Mouse (Mus musculus) cerebellum, adult 18-20 months (tissue): ENCODE measurements around the gene Hspb1.

Source experiments
- DNase-seq, 2 experiments: peaks; one replicate each; pipeline ENCODE4 v3.0.0; 2021

Gene Hspb1

DNA sequence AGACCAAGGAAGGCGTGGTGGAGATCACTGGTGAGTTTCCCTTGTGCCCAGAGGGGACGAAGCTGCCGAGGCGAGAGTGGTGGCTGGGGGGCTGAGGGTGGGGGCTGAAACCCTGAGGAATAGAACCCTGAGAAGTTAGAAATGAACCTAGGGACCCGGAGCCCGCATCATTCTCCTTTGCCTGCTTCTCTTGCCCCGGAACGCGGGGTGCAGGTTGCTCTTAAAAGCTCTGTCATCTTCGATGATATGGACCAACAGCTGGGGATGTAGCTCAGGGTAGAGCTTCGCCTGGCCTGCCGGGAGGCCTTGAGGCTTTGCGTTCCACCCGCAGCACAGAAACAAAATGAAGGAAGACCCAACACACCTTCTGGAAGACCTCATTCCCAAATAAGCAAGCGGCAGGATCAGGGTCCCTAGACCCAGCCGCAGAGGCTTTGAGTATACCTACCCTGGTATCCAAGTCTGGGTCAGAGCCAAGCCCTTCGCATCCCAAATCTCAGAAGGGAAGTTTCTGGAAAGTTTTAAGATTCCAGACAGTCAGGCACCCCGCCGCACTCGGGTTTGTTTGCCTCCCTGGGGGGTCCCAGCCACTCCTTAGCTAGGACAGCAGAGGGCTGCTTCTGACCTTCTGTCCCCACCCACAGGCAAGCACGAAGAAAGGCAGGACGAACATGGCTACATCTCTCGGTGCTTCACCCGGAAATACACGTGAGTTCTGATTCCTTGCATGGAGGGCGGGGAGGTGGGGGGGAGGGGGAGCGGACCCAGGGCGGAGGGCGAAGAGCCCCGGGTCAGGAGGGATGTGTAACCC lies 891 bp downstream of the Hspb1 start:
- no peak for DNase-seq

DNA sequence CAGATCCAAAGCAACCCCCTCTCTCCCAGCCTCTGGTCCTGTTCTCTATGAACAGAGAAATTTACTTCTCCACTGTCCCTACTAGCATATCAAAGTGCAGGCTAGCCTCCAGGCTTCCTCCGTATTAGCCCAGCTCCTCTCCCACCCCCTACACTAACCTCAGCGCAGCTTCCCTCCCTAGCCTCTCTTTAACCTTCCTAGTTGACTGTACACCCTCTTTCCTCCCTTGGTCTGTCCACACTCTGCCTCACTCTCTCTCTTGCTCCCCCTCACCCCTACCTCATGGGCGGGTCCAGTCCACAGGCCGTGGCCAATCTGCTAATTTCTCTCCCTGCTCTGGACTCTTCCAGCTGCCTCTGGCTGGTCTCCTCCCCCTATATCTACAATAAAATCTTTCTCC lies 2.6 kb downstream of the Hspb1 start:
- no peak for DNase-seq

DNA sequence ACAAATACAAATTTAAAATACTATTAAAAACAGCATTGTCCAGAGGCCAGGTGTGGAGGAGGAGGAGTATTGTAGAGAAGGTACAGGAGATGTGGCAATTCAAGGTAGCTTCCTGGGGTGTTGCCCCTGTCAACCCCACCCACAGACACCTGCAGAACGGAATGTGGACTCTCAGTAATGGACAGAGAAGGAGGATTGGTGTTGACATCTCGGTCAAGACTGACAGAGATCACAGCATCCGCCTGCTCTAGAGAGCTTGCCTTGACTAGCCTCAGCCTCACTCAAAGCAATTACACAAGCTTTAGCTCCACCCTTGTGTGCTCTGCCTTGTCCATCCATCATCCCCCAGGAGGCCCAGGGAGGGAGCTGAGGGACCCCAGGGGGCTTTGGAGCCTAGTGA lies 3.2 kb downstream of the Hspb1 start:
- no peak for DNase-seq

DNA sequence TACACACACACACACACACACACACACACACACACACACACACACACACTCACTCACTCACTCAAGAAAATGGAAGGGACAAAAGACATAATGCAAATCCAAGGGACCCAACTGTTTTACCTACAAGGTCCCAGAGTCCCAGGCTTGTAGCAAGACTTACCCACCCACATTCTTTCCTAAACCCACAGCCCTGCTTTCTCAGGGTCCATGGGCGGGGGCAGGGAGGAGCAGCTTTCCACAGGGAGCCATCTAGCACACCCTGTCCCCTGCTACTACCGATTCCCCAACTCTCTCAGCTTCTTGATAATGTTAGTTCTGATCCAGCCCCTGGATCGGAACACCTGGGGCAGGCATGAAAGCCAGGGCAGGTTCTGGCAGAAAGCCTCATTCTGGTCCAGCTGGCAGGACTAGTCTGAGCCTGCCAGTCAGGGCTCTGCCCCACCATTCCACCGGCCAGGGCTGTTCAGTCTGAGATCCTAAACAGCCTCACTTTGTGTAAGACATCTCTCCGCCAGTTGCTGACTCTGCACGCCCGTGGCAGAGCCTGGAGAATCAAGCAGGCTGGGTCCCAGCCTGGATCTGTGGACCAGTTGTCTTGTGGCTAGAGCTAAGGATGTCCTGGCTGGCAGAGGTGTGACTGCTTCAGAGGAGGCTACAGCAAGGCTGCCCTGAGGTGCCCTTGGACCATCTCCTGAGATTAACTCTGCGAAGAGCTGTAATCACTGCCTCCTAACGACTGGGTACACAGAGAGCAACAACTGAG lies 5.1 kb downstream of the Hspb1 start:
- no peak for DNase-seq

DNA sequence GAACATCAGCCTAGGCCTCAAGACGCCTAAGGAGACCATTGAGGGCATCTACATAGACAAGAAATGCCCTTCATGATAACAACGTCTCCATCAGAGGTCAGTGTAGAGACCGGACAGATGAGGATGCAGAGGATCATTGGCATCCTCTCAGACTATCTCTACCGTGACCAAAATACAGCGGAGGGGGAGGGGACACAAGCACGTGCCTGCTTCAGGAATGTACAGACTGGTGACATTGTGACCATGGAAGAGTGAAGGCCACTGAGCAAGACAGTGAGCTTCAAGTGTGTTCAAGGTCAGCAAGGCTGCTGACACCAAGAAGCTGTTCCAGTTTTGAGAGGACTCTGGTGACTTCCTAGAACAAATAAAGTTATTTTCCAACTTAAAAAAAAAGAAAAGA lies 7.2 kb downstream of the Hspb1 start:
- DNase-seq, result no peak

DNA sequence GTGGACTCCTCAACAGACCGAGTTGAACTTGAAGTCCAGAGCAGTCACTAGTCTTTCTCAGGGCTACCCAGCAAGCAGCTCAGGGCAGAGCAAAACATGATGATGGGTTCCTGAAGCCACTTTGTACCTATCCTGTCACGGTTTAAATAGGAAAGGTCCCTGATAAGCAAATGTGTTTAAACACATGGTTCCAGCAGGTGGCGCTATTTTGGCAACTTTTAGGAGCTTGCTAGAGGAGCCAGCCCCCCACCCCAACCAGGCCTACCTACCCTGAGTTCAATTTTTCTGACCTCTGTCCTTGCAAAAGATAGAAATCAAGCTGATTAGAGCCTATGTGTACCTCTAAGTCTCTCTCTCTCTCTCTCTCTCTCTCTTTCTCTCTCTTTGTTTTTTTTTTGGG lies 10.3 kb downstream of the Hspb1 start:
- peak; percentile 66 for DNase-seq

DNA sequence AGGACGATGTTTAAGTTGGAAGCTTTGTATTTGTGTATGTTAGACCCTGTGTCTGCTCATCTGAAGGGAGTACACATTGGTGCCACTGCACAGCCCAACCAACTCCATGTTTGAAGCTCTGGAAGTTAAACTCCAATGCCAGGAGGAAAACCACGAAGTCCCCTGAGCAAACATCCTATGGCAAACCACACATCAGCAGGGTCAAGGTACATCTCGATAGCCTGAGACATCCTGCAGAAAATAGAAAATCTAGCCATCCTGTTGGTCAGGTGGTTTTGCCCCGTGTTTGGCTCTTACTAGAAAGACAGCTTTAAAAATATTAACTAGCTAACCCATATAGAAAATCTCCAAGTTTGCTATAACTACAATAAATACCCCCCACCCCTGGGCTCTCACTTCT lies 11.3 kb downstream of the Hspb1 start:
- no peak for DNase-seq

DNA sequence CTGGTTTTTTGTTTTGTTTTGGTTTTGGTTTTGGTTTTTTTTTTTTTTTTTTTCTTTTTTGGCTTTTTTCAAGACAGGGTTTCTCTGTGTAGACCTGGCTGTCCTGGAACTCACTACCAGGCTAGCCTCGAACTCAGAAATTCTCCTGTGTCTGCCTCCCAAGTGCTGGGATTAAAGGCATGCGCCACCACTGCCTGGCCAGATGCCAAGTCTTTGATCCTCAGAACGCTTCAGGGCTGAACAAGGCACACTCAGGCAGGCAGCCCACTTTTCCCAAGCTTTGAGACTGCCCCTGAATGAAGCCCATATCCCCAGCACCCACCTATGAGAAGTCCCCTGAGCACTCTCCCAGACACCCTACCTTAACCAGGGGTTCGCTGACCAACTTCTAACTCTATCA lies 12.1 kb downstream of the Hspb1 start:
- no peak for DNase-seq

DNA sequence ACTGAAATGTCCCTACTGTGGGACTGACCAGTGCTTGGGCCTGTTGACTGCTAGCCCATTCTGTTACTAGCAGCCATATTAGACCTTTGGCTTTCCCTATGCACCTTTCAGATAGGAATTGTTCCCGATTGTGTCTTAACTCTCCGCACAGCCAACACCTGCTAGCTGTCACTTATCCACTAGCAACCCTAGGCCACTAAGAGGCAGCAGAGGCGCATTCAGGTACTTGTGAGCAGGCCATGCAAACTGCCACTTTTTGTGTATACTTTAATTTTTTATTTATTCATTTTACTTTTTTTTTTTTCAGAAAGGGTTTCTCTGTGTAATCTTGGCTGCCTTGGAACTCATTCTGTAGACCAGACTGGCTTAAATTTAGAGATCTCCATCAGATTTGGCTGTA lies 13.0 kb downstream of the Hspb1 start:
- no peak for DNase-seq

DNA sequence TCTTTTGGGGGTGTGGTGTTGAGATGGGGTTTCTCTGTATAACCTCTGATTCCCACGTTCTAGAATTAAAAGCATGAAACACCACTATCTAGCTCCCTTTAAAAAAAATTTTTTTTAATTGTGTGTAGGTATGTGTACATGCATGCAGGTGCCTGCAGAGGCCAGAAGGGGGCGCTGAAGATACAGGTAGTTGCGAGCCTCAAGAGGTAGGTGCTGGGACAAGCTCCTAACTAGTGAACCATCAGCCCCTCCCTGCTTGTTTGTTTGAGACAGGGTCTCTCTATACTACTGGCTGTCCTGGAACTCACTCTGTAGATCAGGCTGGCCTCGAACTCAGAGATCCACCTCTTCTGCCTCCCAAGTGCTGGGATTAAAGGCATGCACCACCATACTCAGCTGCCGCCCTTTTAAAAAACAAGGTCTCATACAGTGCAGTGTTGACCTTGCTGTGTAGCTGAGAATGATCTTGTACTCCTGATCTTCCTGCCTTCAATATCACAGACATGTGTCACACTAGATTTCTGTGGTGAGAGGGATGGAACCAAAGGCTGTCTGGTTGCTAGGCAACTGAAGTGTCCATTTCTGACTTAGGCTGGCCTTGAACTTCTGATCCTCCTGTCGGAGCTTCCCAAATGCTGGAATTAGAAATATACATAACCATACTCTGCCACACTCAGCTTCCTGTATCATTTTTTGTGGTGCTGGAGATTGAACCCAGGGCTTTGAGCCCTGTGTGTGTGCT lies 13.8 kb downstream of the Hspb1 start:
- no peak for DNase-seq

DNA sequence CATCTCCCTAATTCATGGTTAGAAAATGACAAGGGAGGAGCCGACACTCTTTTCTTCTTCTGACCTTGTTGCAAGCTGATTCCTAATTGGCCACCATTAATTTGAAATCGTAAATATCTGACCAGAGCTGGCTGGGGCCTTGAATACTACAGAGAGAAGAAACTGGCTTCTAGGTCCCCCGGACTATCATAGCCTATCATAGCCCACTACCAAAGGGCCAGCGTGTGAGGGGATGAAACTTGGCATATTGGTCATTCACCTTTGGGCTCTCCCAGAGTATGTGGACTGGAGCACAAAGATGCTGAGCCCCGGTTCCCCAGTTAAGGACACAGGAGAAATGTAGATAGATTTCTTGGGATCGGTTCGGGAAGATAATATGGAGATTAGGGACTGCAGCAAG lies 15.3 kb downstream of the Hspb1 start:
- DNase-seq, result no peak

DNA sequence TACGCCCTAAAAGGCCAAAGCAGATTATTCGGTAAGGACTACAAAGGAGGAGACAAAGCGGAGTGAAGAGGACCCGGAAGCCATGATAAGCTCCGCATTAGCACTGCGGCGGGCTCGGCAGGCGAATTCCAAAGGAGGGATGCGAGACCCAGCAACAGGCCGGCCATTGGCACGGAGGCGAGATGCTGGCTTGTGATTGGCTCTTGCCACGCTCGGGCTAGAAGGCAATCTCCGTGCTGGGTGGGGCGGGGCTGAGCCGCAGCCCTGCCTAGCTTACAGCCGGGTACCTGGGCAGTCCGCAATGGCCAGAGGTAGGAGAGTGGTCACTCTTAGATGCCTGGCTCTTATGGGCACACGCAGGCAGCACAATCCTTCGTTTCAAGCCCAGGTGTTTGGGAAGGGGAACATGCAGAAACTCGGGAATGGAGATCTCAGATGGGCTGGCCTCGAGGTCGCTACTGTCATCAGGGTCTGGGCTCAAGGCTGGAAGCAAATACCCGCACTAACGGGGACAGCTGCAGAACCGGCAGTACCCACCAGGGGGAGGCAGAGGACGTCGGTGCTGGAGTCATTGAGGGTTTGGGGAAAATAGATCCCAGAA lies 15.9 kb downstream of the Hspb1 start:
- DNase-seq, result peak; percentile 98 to 99

DNA sequence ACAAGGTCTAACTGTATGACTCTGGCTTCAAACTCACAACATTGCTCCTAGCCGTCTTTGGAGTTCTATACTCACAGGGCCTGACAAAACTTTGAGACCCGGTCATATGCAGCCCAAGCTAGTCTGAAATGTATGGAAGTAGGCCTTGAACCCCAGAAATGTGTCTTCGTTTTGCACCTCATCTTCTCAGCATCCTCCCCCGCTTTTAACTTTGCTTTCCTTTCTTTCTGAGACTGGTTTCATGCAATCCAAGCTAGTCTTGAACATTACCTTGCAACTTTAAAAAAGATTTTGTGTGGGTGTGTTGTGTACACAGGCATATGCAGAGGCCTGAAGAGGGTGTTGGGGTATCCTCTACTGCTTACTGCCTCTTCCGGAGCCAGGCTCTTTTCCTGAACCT lies 16.5 kb downstream of the Hspb1 start:
- DNase-seq, result no peak

DNA sequence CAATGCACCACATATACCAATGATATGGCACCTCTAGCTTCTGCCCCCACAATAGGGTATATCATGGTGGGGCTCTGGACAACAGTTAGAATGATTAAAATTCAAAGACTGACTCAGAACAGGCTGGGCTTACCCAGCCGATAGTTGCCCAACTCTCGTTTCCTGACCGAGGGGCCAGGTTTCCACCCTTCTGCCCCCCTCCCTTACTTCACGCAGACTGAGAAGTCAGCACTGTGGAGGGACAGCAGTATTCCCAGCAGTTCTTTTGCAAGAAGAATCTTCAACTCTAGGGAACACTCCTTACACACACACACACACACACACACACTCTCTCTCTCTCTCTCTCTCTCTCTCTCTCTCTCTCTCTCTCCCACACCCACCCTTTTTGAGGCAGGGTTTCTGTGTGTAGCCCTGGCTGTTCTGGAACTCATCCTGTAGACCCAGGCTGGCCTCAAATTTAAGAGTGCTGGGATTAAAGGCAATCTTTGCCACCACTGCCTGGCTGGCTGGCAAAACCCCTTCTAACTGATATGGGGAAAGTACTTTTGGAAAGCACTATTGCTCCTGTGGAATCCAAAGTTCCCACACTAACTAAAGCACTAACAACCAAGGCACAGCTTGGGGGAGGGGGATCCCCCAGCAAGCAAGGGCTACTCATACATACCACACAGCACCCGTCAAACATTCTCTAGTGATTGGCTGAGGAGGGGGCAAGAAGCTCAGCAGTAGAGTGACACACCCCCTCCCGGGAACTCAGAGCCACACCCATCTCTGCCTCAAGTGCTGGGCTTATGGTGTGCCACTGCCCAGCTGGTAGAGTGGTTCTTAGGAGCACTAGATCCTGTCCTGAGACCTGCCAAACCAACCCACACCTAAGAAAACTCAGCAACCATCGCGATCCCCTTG lies 17.9 kb downstream of the Hspb1 start:
- DNase-seq, result no peak

DNA sequence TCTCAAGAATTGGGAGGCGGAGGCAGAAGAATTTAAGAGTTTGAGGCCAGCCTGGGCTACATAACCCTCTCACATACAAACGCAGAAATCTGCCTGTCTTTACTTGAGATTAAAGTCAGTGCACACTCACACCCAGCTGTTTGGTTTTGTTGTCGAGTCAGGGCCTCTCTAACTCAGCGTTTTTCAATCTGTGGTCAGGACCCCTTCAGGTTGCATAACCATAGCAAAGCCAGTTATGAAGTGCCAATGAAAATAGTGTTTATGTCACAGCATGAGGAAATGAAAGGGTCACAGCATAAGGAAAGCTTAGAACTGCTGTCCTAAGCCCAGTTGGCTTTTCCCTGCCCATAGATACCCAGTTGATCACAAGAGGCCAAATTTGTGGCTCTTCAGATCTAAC lies 19.1 kb downstream of the Hspb1 start:
- peak in 1 of 2 experiments; percentile 8 for DNase-seq

DNA sequence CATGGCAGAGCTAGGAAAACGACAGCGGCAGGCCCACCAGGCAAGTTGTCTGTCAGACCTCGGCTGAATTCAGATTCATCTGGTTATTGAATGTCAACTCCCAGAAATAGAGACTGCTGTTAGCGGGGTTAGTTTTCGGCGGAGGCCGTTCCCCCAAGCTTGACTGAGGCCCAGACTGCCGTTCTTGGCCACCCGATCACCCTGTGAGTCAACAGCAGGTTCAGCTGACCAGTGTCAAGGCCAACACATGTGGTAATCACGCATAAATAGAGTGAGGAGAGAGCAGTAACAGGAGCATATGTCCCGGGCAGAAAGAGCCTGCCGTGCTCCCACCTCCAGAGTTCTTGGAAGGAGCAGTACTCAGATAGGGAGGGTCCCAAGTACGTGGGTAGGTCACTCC lies 19.5 kb downstream of the Hspb1 start:
- DNase-seq, result no peak

DNA sequence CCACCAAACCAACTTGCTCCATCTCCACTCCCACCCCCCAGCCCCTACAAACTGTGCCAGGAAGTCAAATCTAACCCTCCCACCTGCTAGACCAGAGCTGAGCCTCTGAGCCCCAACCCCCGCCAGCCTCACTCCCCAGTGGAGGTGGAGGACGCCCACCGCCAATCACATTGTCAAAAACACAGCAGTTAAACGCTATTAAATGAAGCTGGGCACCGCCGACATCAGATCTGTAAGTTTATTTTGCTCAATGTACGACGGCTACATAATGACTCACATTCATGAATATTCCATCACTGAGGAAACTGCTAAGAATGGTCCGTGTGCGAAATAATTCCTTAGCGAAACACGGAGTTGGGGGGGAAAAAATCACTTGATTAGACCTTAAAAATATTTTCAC lies 20.5 kb downstream of the Hspb1 start:
- DNase-seq, result no peak

DNA sequence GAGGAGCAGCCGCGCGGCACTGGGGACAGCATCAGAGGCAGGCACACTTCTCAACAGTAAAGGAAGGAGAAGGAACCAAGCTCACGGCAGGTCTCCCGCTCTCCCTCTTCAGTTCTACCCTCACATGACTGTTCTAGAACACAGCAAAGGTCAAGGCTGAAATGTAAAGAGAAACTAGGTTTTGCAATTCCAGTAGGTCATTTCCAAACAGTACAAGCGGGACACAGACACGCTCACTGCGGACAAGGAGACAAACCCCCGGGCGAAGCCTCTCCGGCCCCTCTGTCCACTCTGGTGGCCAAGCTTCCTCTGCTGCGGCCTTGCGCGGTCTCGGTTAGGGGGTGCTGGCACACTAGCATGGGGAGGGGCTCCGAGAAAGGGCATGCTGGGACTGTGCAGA lies 21.3 kb downstream of the Hspb1 start:
- no peak for DNase-seq

DNA sequence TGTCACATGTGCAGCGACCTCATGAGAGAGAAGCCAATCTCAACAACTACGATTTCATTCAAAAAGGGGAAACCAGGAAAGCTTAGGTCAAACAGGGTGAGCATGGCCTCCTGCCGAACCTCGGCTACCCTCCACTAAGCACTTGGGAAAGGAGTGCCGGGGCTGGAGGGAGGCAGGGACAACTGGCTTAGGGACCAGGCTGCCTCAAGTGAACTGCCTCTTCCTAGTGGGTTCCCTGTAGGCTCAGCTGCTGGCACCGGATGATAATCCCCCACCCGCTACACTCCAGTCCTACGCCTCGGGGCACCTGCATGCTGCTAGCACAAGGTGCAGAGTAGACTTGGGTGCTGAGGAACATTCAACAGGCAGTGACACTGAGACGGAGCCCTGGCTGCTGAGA lies 21.9 kb downstream of the Hspb1 start:
- no peak for DNase-seq

DNA sequence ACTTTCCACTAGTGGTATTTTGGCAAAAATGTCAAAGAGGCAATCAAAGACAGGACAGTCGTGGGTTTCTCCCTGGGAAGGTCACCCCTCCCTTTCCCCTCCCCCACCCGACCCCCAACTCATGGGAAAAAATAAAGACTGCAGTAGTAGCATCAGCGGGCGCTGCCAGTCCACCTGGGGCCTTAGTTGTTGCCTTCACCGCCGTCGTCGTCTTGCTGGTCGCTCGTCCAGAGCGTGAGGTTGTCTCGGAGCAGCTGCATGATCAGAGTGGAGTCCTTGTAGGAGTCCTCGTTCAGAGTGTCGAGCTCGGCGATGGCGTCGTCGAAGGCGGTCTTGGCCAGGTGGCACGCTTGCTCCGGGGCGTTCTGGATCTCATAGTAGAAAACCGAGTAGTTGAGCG lies 23.1 kb downstream of the Hspb1 start:
- DNase-seq, result no peak

DNA sequence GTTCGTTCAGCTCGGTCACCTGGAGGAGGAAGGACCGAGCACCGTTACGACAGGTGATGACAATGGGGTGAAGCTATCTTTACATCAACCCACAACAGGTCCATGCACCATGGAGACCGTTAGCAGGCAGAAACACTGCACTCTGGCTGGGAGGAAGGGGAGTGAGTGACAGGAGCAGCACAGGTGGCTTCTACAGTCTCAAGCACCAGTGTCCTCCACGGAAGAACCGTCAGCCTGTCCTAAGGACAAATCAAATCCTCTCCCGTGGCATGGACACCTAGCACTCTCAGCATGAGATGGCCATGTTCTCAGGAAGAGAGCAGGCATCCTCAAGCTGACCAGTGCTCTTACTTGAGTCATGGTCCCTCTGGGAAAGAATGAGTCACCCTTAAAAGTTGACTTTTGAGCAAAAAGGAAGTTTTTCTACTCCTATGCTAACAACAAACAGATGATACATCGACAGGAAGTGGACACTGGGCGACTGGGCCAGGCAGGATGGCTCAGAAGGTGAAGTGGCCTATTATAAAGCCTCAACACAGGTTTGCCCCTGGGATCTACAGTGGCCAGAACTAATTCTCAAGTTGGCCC lies 24.0 kb downstream of the Hspb1 start:
- DNase-seq, result no peak

DNA sequence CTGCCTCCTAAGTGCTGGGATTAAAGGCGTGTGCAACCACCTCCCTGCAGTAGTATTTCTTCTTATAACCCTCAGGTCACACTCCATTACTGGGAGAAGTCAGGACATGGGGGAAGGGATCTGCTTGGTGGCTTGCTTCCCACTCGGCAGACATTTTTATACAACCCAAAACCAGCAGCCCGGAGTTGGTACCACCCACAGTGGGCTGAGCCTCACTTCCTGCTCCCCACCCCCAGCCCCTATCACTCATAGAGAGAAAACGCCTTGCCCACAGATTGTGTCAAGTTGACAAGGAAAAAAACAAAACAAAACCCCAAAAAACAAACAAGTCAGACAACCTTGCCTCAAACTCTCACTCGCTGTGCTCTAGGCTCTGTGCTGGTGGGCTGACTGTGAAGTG lies 25.5 kb downstream of the Hspb1 start:
- DNase-seq, result no peak
